Mouse (Mus musculus) heart, postnatal 0 days (tissue): ENCODE results near the gene Rhoh.

Source experiments
- CTCF ChIP-seq: IDR thresholded peaks from 2 replicates; pipeline ENCODE4 v1.5.1; 2016; ENCODE audit warnings: antibody characterized with exemption, control low read depth, low read depth
- EP300 ChIP-seq: IDR thresholded peaks from 2 replicates; pipeline ENCODE4 v1.6.1; 2016; ENCODE audit warnings: antibody characterized with exemption, low read depth

DNA sequence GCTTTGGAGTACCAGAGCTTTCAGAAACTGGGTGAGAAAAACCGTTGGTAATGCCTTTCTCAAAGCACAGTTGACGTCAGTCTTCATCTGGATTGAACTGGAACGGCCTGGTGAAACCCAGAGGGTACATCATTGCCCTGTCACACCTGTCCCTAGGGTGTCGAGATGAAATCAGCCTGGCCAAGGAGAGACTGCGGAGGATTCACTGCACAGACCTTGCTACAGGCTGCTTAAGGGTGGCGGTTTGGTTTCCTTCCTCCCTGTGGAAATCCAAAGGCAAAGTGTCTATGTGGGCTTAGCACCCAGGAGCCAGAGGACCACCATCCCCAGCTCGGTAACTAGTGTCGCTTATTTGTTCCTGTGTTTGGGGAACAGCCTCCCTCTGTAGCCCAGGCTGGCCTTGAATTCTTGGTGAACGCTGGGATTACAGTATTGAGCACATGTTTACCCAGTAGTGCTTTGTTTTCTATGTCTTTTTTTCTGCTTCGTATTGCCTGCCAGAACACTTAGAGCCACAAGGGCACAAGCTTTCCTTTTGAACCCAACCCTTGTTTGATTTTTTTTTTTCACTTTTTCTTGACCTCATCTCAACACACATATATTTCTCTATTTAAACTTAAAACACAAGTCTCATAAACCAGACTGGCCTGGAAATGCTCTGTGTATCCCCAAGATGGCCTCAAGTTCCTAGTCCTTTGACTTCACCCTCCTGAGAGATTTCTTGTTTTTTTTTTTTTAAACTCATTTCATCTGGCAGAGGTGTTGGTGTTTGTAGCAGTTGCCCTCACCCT is at the start of gene Rhoh:
- no peak for TF ChIP-seq CTCF
- no peak for TF ChIP-seq EP300
